Mouse (Mus musculus) gastrocnemius, adult 8-10 months (tissue): ENCODE measurements around the gene Wfikkn2. TPM values are rescaled to one million over a fixed set of nuclear protein-coding genes. Genes with fewer than 3 reads are reported as not detected.

Source experiments
- DNase-seq, 2 experiments: peaks; one replicate each; pipeline ENCODE4 v3.0.0; 2022; ENCODE audit warnings: low spot score in 2 of 2
- total RNA-seq, 4 experiments: library from RNA; stranded (reverse); gene quantifications; 2 replicates each; pipeline ENCODE4 v1.2.4; 2022

Gene Wfikkn2
- total RNA-seq, 4 experiments from 2014 or later = 12.1 to 16.7 (median 13.5) TPM

GRCm38 (mm10) chr11:94225985-94226384 lies 19.8 kb downstream of the Wfikkn2 start:
- DNase-seq = no peak

- DNase-seq = no peak
Measured at GRCm38 (mm10) chr11:94223531-94223930, 22.3 kb downstream of the Wfikkn2 start.

GRCm38 (mm10) chr11:94221257-94221656 lies 24.5 kb downstream of the Wfikkn2 start:
- no peak for DNase-seq

- no peak for DNase-seq
Measured at GRCm38 (mm10) chr11:94216247-94216646, 29.6 kb downstream of the Wfikkn2 start.

- DNase-seq = no peak
Measured at GRCm38 (mm10) chr11:94215581-94215980, 30.2 kb downstream of the Wfikkn2 start.

GRCm38 (mm10) chr11:94213735-94214594 lies 31.8 kb downstream of the Wfikkn2 start:
- DNase-seq = no peak

GRCm38 (mm10) chr11:94212997-94213396 lies 32.8 kb downstream of the Wfikkn2 start:
- DNase-seq = no peak

GRCm38 (mm10) chr11:94212489-94212836 lies 33.3 kb downstream of the Wfikkn2 start:
- no peak for DNase-seq

- DNase-seq = peak; percentile 71 to 83
Measured at GRCm38 (mm10) chr11:94211651-94212488, 33.9 kb downstream of the Wfikkn2 start.

- peak; percentile 95 to 96 for DNase-seq
Measured at GRCm38 (mm10) chr11:94211124-94211603, 34.6 kb downstream of the Wfikkn2 start, which contains the start of gene Tob1. TSS of gene Tob1 (plus strand) at chr11:94211454.

- peak; percentile 85 to 90 for DNase-seq
Measured at GRCm38 (mm10) chr11:94210191-94211086, 35.4 kb downstream of the Wfikkn2 start.

GRCm38 (mm10) chr11:94209695-94210131 lies 36.1 kb downstream of the Wfikkn2 start:
- DNase-seq = no peak

- no peak for DNase-seq
Measured at GRCm38 (mm10) chr11:94208811-94209675, 36.8 kb downstream of the Wfikkn2 start.

- no peak for DNase-seq
Measured at GRCm38 (mm10) chr11:94206398-94207114, 39.2 kb downstream of the Wfikkn2 start.

- no peak for DNase-seq
Measured at GRCm38 (mm10) chr11:94203066-94203465, 42.7 kb downstream of the Wfikkn2 start.

GRCm38 (mm10) chr11:94202106-94202505 lies 43.7 kb downstream of the Wfikkn2 start:
- DNase-seq = no peak

- no peak for DNase-seq
Measured at GRCm38 (mm10) chr11:94200422-94200821, 45.4 kb downstream of the Wfikkn2 start.

GRCm38 (mm10) chr11:94199771-94200170 lies 46.0 kb downstream of the Wfikkn2 start:
- DNase-seq = no peak

GRCm38 (mm10) chr11:94198405-94199146 lies 47.2 kb downstream of the Wfikkn2 start:
- DNase-seq = no peak
